Mouse (Mus musculus) embryonic facial prominence, embryonic 12.5 days (tissue): Measurements from ENCODE around the gene Prdm11. TPM values are rescaled to one million over a fixed set of nuclear protein-coding genes. Genes with fewer than 3 reads are reported as not detected.

Experiments
- ATAC-seq: fragments of 200-750 bp; cut with Nextera tagmentation; 2 replicates; pipeline ENCODE4 v1.8.0; 2017; ENCODE audit not compliant: insufficient number of reproducible peaks, insufficient read depth, low FRiP score, low TSS enrichment
- H3K27ac ChIP-seq: fragments of 300-500 bp; sonication (generic); 2 replicates; pipeline ENCODE4 v1.5.1; 2016; ENCODE audit warnings: mild to moderate bottlenecking
- H3K27me3 ChIP-seq: fragments of 300-500 bp; sonication (generic); 2 replicates; pipeline ENCODE4 v1.6.1; 2016; ENCODE audit warnings: mild to moderate bottlenecking, moderate library complexity
- H3K36me3 ChIP-seq: fragments of 300-500 bp; sonication (generic); 2 replicates; pipeline ENCODE4 v1.6.1; 2016; ENCODE audit warnings: mild to moderate bottlenecking
- H3K4me1 ChIP-seq: fragments of 300-500 bp; sonication (generic); 2 replicates; pipeline ENCODE4 v1.6.1; 2016
- H3K4me2 ChIP-seq: fragments of 300-500 bp; sonication (generic); replicated peaks from 2 replicates; pipeline ENCODE4 v1.6.1; 2016; ENCODE audit warnings: mild to moderate bottlenecking, moderate library complexity
- H3K4me3 ChIP-seq: fragments of 300-500 bp; sonication (generic); 2 replicates; pipeline ENCODE4 v1.5.1; 2016; ENCODE audit warnings: mild to moderate bottlenecking
- H3K9ac ChIP-seq: fragments of 300-500 bp; sonication (generic); 2 replicates; pipeline ENCODE4 v1.6.1; 2016; ENCODE audit warnings: mild to moderate bottlenecking, moderate library complexity
- H3K9me3 ChIP-seq: fragments of 300-500 bp; sonication (generic); 2 replicates; pipeline ENCODE4 v1.6.1; 2016; ENCODE audit warnings: mild to moderate bottlenecking, moderate library complexity
- WGBS: fragments of 180-500 bp; shearing (Covaris S2); methylation state at CpG from one replicate; pipeline ENCODE4 v1.1.7; 2016; 5-methylcytosine and 5-hydroxymethylcytosine counted together
- polyA plus RNA-seq: library from polyadenylated mRNA; unstranded; fragments of >200 nt; fragmentation: Nextera tagmentation; extraction: Ambion mirVana; gene quantifications from 2 replicates; pipeline ENCODE4 v1.2.1, GENCODE M21; 2016

Gene Prdm11
- polyA plus RNA-seq, 1 experiment from 2014 or later, result 6.2 TPM

GRCm38 (mm10) chr2:93043449-93044157, 2.4 kb downstream of the Prdm11 start:
- no peaks in the 10 kb centered on the region for H3K27me3 ChIP-seq
- peaks cover 46% of the 10 kb centered on the region for H3K4me1 ChIP-seq
- no peak overlapping the region for H3K4me3 ChIP-seq
- no peaks in the 10 kb centered on the region for H3K9me3 ChIP-seq
- no peak overlapping the region for H3K27ac ChIP-seq
- no peak overlapping the region for H3K9ac ChIP-seq
- H3K36me3 ChIP-seq, result no peaks in the 10 kb centered on the region
- WGBS, result 89% methylated on average over 3 of the region's 3 CpGs
- H3K4me2 ChIP-seq, result no peak overlapping the region
- ATAC-seq, result no peak

GRCm38 (mm10) chr2:93041470-93041869, 4.5 kb downstream of the Prdm11 start:
- peak overlapping the region; percentile 24; the same call in 1 of the 2 replicates for H3K9ac ChIP-seq
- peaks cover 50% of the 10 kb centered on the region for H3K4me1 ChIP-seq
- no peaks in the 10 kb centered on the region for H3K27me3 ChIP-seq
- no peaks in the 10 kb centered on the region for H3K36me3 ChIP-seq
- 39% methylated on average over 6 of the region's 6 CpGs for WGBS
- H3K4me2 ChIP-seq, result no peak overlapping the region
- peak overlapping the region; percentile 67 for H3K27ac ChIP-seq
- ATAC-seq, result no peak
- no peaks in the 10 kb centered on the region for H3K9me3 ChIP-seq
- H3K4me3 ChIP-seq, result no peak overlapping the region

- peak overlapping the region; percentile 67; the same call in 1 of the 2 replicates for H3K27ac ChIP-seq
- H3K36me3 ChIP-seq, result no peaks in the 10 kb centered on the region
- H3K4me2 ChIP-seq, result no peak overlapping the region
- H3K4me3 ChIP-seq, result no peak overlapping the region
- 0 out of 2 replicates have a peak overlapping the region, but pooled peaks have one; percentile 24 for H3K9ac ChIP-seq
- no peaks in the 10 kb centered on the region for H3K9me3 ChIP-seq
- ATAC-seq, result no peak
- H3K27me3 ChIP-seq, result no peaks in the 10 kb centered on the region
- H3K4me1 ChIP-seq, result peaks cover 56% of the 10 kb centered on the region
- WGBS, result 62% methylated on average over 7 of the region's 7 CpGs
Observed at GRCm38 (mm10) chr2:93040841-93041240, 5.1 kb downstream of the Prdm11 start.

- H3K36me3 ChIP-seq, result no peaks in the 10 kb centered on the region
- no peak overlapping the region for H3K4me3 ChIP-seq
- no peak for ATAC-seq
- H3K9me3 ChIP-seq, result no peaks in the 10 kb centered on the region
- H3K4me1 ChIP-seq, result peaks cover 61% of the 10 kb centered on the region
- WGBS, result 96% methylated on average over 5 of the region's 5 CpGs
- H3K9ac ChIP-seq, result no peak overlapping the region
- no peak overlapping the region for H3K4me2 ChIP-seq
- H3K27me3 ChIP-seq, result no peaks in the 10 kb centered on the region
- H3K27ac ChIP-seq, result no peak overlapping the region
Observed at GRCm38 (mm10) chr2:93039706-93040105, 6.3 kb downstream of the Prdm11 start.

DNA sequence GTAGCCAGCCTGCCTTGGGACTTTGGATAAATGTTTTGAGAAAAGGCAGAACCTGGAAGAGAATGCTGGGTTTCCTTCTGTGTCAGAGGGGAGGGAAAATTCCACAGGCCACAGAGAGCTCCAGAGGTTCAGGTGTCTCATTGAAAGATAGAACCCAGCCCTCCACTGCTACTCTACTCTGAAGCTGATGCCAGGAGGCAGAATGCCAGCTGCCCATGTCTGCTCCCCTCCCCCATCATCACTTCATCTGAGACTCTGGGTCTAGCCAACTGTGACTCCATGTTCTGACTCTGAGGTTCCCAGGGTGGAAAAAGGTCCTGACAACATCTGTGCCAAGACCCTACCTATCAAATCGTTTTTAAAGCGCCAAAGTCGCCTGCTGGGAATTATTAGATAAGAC, 6.9 kb downstream of the Prdm11 start:
- 79% methylated on average over 3 of the region's 3 CpGs for WGBS
- no peaks in the 10 kb centered on the region for H3K9me3 ChIP-seq
- no peak overlapping the region for H3K9ac ChIP-seq
- no peak overlapping the region for H3K4me2 ChIP-seq
- no peaks in the 10 kb centered on the region for H3K36me3 ChIP-seq
- no peaks in the 10 kb centered on the region for H3K27me3 ChIP-seq
- no peak overlapping the region for H3K27ac ChIP-seq
- no peak for ATAC-seq
- H3K4me3 ChIP-seq, result no peak overlapping the region
- peaks cover 54% of the 10 kb centered on the region for H3K4me1 ChIP-seq

- peak; percentile 55 for ATAC-seq
- WGBS, result 13% methylated on average over 7 of the region's 7 CpGs
- H3K4me2 ChIP-seq, result peak overlapping the region; percentile 25; the same call in 1 of the 2 replicates
- peak overlapping the region; percentile 61 for H3K27ac ChIP-seq
- no peak overlapping the region for H3K9ac ChIP-seq
- H3K9me3 ChIP-seq, result no peaks in the 10 kb centered on the region
- H3K27me3 ChIP-seq, result no peaks in the 10 kb centered on the region
- no peaks in the 10 kb centered on the region for H3K36me3 ChIP-seq
- peaks cover 40% of the 10 kb centered on the region for H3K4me1 ChIP-seq
- H3K4me3 ChIP-seq, result no peak overlapping the region
Observed at GRCm38 (mm10) chr2:93035631-93036030, 10.3 kb downstream of the Prdm11 start.

GRCm38 (mm10) chr2:93032651-93033050, 13.3 kb downstream of the Prdm11 start:
- no peak overlapping the region for H3K27ac ChIP-seq

DNA sequence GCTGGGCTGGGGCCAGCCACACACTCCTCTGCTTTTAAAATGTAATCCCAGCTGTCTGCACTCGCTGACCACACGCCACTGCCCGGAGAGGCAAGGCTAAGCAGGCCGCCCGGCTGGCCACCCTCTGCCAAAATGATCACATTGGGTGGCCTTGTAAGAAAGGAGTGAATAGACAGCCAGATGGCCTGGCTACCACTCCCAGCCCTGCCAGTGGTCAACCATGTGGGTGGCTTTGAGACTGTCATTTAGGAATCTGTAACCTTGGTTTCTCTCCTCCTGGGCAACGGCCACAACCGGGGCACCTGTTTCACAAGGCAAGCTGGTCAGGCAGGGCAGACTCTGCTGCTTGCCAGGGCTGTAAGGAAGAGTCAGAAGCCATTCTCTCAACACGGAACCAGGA, 13.9 kb downstream of the Prdm11 start:
- H3K4me1 ChIP-seq, result peaks cover 45% of the 10 kb centered on the region
- H3K27ac ChIP-seq, result no peak overlapping the region
- no peak overlapping the region for H3K4me3 ChIP-seq
- H3K9me3 ChIP-seq, result no peaks in the 10 kb centered on the region
- WGBS, result 74% methylated on average over 8 of the region's 8 CpGs
- no peak overlapping the region for H3K4me2 ChIP-seq
- H3K9ac ChIP-seq, result no peak overlapping the region
- no peak for ATAC-seq
- H3K36me3 ChIP-seq, result 0 out of 2 replicates have a peak, but pooled peaks cover 4% of the 10 kb centered on the region
- no peaks in the 10 kb centered on the region for H3K27me3 ChIP-seq

More at GRCm38 (mm10) chr2:93032651-93033050, 13.3 kb downstream of the Prdm11 start:
- 75% methylated on average over 11 of the region's 11 CpGs for WGBS
- Histone ChIP-seq H3K9ac (no peak overlapping the region), H3K36me3 (0 out of 2 replicates have a peak, but pooled peaks cover 4% of the 10 kb centered on the region), H3K9me3 (no peaks in the 10 kb centered on the region), H3K27me3 (no peaks in the 10 kb centered on the region), H3K4me3 (no peak overlapping the region), H3K4me1 (peaks cover 49% of the 10 kb centered on the region), H3K4me2 (no peak overlapping the region)
- ATAC-seq, result no peak

GRCm38 (mm10) chr2:93031021-93031420, 14.9 kb downstream of the Prdm11 start:
- 66% methylated on average over 9 of the region's 9 CpGs for WGBS

GRCm38 (mm10) chr2:93030101-93030500, 15.9 kb downstream of the Prdm11 start:
- no peak for ATAC-seq
- 79% methylated on average over 6 of the region's 6 CpGs for WGBS

More at GRCm38 (mm10) chr2:93031021-93031420, 14.9 kb downstream of the Prdm11 start:
- ATAC-seq, result no peak
- no peak overlapping the region for H3K4me2 ChIP-seq
- no peak overlapping the region for H3K9ac ChIP-seq
- no peaks in the 10 kb centered on the region for H3K9me3 ChIP-seq
- H3K4me1 ChIP-seq, result peaks cover 39% of the 10 kb centered on the region
- H3K36me3 ChIP-seq, result peaks cover 10% of the 10 kb centered on the region; the same call in 1 of the 2 replicates
- H3K27ac ChIP-seq, result no peak overlapping the region
- H3K4me3 ChIP-seq, result no peak overlapping the region
- H3K27me3 ChIP-seq, result no peaks in the 10 kb centered on the region

GRCm38 (mm10) chr2:93029267-93030060, 16.5 kb downstream of the Prdm11 start:
- no peak overlapping the region for H3K27ac ChIP-seq
- 38% methylated on average over 14 of the region's 14 CpGs for WGBS
- no peak for ATAC-seq
- H3K4me3 ChIP-seq, result no peak overlapping the region
- no peaks in the 10 kb centered on the region for H3K27me3 ChIP-seq
- H3K9me3 ChIP-seq, result no peaks in the 10 kb centered on the region
- H3K4me2 ChIP-seq, result no peak overlapping the region
- 0 out of 2 replicates have a peak overlapping the region, but pooled peaks have one; percentile 9 for H3K9ac ChIP-seq
- peaks cover 29% of the 10 kb centered on the region for H3K4me1 ChIP-seq
- H3K36me3 ChIP-seq, result peaks cover 10% of the 10 kb centered on the region; the same call in 1 of the 2 replicates

More at GRCm38 (mm10) chr2:93030101-93030500, 15.9 kb downstream of the Prdm11 start:
- Histone ChIP-seq H3K9me3 (no peaks in the 10 kb centered on the region), H3K27ac (no peak overlapping the region), H3K4me2 (no peak overlapping the region), H3K4me1 (peaks cover 30% of the 10 kb centered on the region), H3K27me3 (no peaks in the 10 kb centered on the region), H3K9ac (no peak overlapping the region), H3K36me3 (peaks cover 10% of the 10 kb centered on the region; the same call in 1 of the 2 replicates), H3K4me3 (no peak overlapping the region)
